ENCODE assay signal across 18 mouse cellular contexts in genomic region chr17:11730656-11731594, GRCm38 (mm10).
DNase-seq lines count a peak whose midpoint lies in the region; ATAC-seq lines count a peak whose summit lies in the region.
"Had no signal": no experiment of that assay in that cellular context is flagged by ENCODE, and none has a peak within 500 bp of the region (broad histone marks: within the 10 kb centered on the region; RNA-seq: fewer than 3 reads in every experiment).

No protein-coding gene starts in this region.

- H3K4me1 ChIP-seq in midbrain, embryonic 11.5 days (ENCODE audit: control insufficient read depth, insufficient read depth, low read length), result peaks cover 10% of the 10 kb centered on the region
- H3K4me1 ChIP-seq in midbrain, embryonic 10.5 days, result peaks cover 16% of the 10 kb centered on the region
- H3K4me1 ChIP-seq in hindbrain, embryonic 13.5 days (replicated peaks), result peaks cover 20% of the 10 kb centered on the region
- H3K4me1 ChIP-seq in midbrain, embryonic 14.5 days (ENCODE audit: control insufficient read depth, insufficient read depth, low read length), result peaks cover 9% of the 10 kb centered on the region
- H3K4me1 ChIP-seq: intestine, embryonic 15.5 days; limb, embryonic 13.5 days had no signal

- no peaks in the 10 kb centered on the region for H3K27me3 ChIP-seq in midbrain, embryonic 11.5 days (ENCODE audit: control insufficient read depth, insufficient read depth, low read length)
- H3K27me3 ChIP-seq in midbrain, embryonic 10.5 days (ENCODE audit: low read depth, poor library complexity, severe bottlenecking), result no peaks in the 10 kb centered on the region
- H3K27me3 ChIP-seq in hindbrain, embryonic 13.5 days, result no peaks in the 10 kb centered on the region
- H3K27me3 ChIP-seq in midbrain, embryonic 14.5 days (ENCODE audit: control insufficient read depth, insufficient read depth, low read length), result no peaks in the 10 kb centered on the region
- H3K27me3 ChIP-seq: intestine, embryonic 15.5 days; limb, embryonic 13.5 days had no signal

- no peak overlapping the region for H3K9ac ChIP-seq in midbrain, embryonic 11.5 days (ENCODE audit: low read length)
- H3K9ac ChIP-seq in hindbrain, embryonic 13.5 days, result no peak overlapping the region
- H3K9ac ChIP-seq in midbrain, embryonic 14.5 days (replicated peaks; ENCODE audit: low read length), result no peak overlapping the region
- H3K9ac ChIP-seq: intestine, embryonic 15.5 days; limb, embryonic 13.5 days; liver, embryonic 14.5 days had no signal

- peak overlapping the region; percentile 37; the same call in 1 of the 2 replicates for H3K27ac ChIP-seq in midbrain, embryonic 11.5 days (ENCODE audit: low read depth, low read length)
- H3K27ac ChIP-seq in midbrain, embryonic 10.5 days (replicated peaks), result no peak overlapping the region; the same call in 1 of the 2 replicates
- H3K27ac ChIP-seq in hindbrain, embryonic 13.5 days, result peak overlapping the region; percentile 46
- peak overlapping the region; percentile 68 for H3K27ac ChIP-seq in midbrain, embryonic 14.5 days (replicated peaks; ENCODE audit: low read depth, low read length)
- H3K27ac ChIP-seq: heart, embryonic 10.5 days; intestine, embryonic 15.5 days; limb, embryonic 13.5 days; liver, embryonic 14.5 days had no signal

- no peaks in the 10 kb centered on the region for H3K36me3 ChIP-seq in midbrain, embryonic 11.5 days (ENCODE audit: control insufficient read depth, insufficient read depth, low read length)
- no peaks in the 10 kb centered on the region for H3K36me3 ChIP-seq in midbrain, embryonic 10.5 days
- no peaks in the 10 kb centered on the region for H3K36me3 ChIP-seq in hindbrain, embryonic 13.5 days
- H3K36me3 ChIP-seq in midbrain, embryonic 14.5 days (ENCODE audit: control insufficient read depth, insufficient read depth, low read length), result no peaks in the 10 kb centered on the region
- H3K36me3 ChIP-seq: heart, embryonic 10.5 days; intestine, embryonic 15.5 days; limb, embryonic 13.5 days had no signal

- H3K9me3 ChIP-seq in midbrain, embryonic 11.5 days (ENCODE audit: control insufficient read depth, low read length), result no peaks in the 10 kb centered on the region
- H3K9me3 ChIP-seq in midbrain, embryonic 10.5 days (replicated peaks), result no peaks in the 10 kb centered on the region
- H3K9me3 ChIP-seq in hindbrain, embryonic 13.5 days, result no peaks in the 10 kb centered on the region
- H3K9me3 ChIP-seq in midbrain, embryonic 14.5 days (ENCODE audit: control insufficient read depth, low read length), result no peaks in the 10 kb centered on the region
- H3K9me3 ChIP-seq: heart, embryonic 10.5 days; intestine, embryonic 15.5 days; limb, embryonic 13.5 days had no signal

- H3K4me2 ChIP-seq in midbrain, embryonic 11.5 days, result no peak overlapping the region
- H3K4me2 ChIP-seq in hindbrain, embryonic 13.5 days, result 0 out of 2 replicates have a peak overlapping the region, but pooled peaks have one; percentile 8
- H3K4me2 ChIP-seq in midbrain, embryonic 14.5 days (ENCODE audit: low read length), result no peak overlapping the region
- H3K4me2 ChIP-seq: intestine, embryonic 15.5 days; limb, embryonic 13.5 days had no signal

- 42% methylated on average over 12 of the region's 12 CpGs for WGBS in midbrain, embryonic 11.5 days
- 63% methylated on average over 12 of the region's 12 CpGs for WGBS in midbrain, embryonic 10.5 days
- 41% methylated on average over 12 of the region's 12 CpGs for WGBS in hindbrain, embryonic 13.5 days
- 24% methylated on average over 12 of the region's 12 CpGs for WGBS in midbrain, embryonic 14.5 days

- no peak overlapping the region for H3K4me3 ChIP-seq in midbrain, embryonic 11.5 days (ENCODE audit: low read depth, low read length)
- no peak overlapping the region for H3K4me3 ChIP-seq in midbrain, embryonic 10.5 days
- H3K4me3 ChIP-seq in hindbrain, embryonic 13.5 days, result no peak overlapping the region
- H3K4me3 ChIP-seq in midbrain, embryonic 14.5 days (replicated peaks; ENCODE audit: low read depth, low read length), result no peak overlapping the region
- H3K4me3 ChIP-seq: erythroblast, embryonic 14.5 days; heart, embryonic 10.5 days; intestine, embryonic 15.5 days; limb, embryonic 13.5 days had no signal

- ATAC-seq in midbrain, embryonic 11.5 days (ENCODE audit: low FRiP score), result peak; percentile 59
- ATAC-seq in hindbrain, embryonic 13.5 days (ENCODE audit: low FRiP score), result no peak
- ATAC-seq in midbrain, embryonic 14.5 days (ENCODE audit: low FRiP score, low TSS enrichment), result no peak
- ATAC-seq: intestine, embryonic 15.5 days had no signal

- DNase-seq in midbrain, embryonic 11.5 days (ENCODE audit: low spot score, missing footprints), result peak; percentile 84
- DNase-seq in midbrain, embryonic 10.5 days (ENCODE audit: low spot score), result no peak
- peak; percentile 59 for DNase-seq in midbrain, embryonic 14.5 days
- peak; percentile 19 for DNase-seq in retina, postnatal 1 day
- DNase-seq in spleen, adult 12 weeks (ENCODE audit: low spot score), result no peak
- no peak for DNase-seq in lung, postnatal 14 days
- DNase-seq in left cerebral cortex, adult 18-20 months (ENCODE audit: low spot score in 2 of 2), result no peak
- DNase-seq: cerebellum, postnatal 36 days; gastrocnemius, postnatal 36 days; heart, postnatal 10 days; right cerebral cortex, postnatal 4 days; thymus, postnatal 25 days had no signal

Comparison
In these comparisons a context has a peak if more than half of its experiments do, and no peak if none do; other contexts are left out.
1. DNase-seq: peak in midbrain, embryonic 11.5 days (single experiment), midbrain, embryonic 14.5 days (single experiment) and retina, postnatal 1 day (single experiment); none in midbrain, embryonic 10.5 days (single experiment), spleen, adult 12 weeks (single experiment), lung, postnatal 14 days (single experiment) and left cerebral cortex, adult 18-20 months (0 of 2).